Mouse (Mus musculus): ENCODE data around the gene Tbc1d22a.

- TF ChIP-seq POLR2A (IDR thresholded peaks at IDR 0.05; ENCODE audit: low read depth, low read length) = no peak
- no peak for TF ChIP-seq CTCF (conservative IDR thresholded peaks at IDR 0.05; ENCODE audit: insufficient read depth, insufficient read length, low read depth, low read length)
Observed at GRCm38 (mm10) chr15:86172124-86172523, 42.1 kb upstream of the Tbc1d22a start.

Data from kidney, adult 2 months (tissue).